Mouse (Mus musculus) forebrain, postnatal 0 days (tissue): Measurements from ENCODE around the gene Gtdc1. TPM values are rescaled to one million over a fixed set of nuclear protein-coding genes. Genes with fewer than 3 reads are reported as not detected.
A peak's percentile ranks its signal among the peaks of the same experiment; 100 is the strongest.
"Not testable (repeated sequence)": the region's sequence is repeated elsewhere in the genome, so short reads cannot be mapped to it uniquely, and the experiment has no call there.

ENCODE experiments used
- ATAC-seq: fragments of 200-750 bp; cut with Nextera tagmentation; 2 replicates; pipeline ENCODE4 v1.8.0; 2017; ENCODE audit warnings: mild to moderate bottlenecking, moderate library complexity
- DNase-seq: peaks from one replicate; pipeline ENCODE4 v3.0.0-alpha.2; 2015
- H3K27ac ChIP-seq: fragments of 300-500 bp; sonication (generic); 2 replicates; pipeline ENCODE4 v1.5.1; 2014; ENCODE audit warnings: low read depth, mild to moderate bottlenecking, antibody characterized with exemption, low read length, moderate library complexity, mixed read lengths
- H3K27me3 ChIP-seq: fragments of 300-500 bp; sonication (generic); 2 replicates; pipeline ENCODE4 v1.6.1; 2014; ENCODE audit warnings: mild to moderate bottlenecking, low read length, mixed read lengths; ENCODE audit not compliant: insufficient read depth
- H3K36me3 ChIP-seq: fragments of 300-500 bp; sonication (generic); 2 replicates; pipeline ENCODE4 v1.6.1; 2014; ENCODE audit warnings: mild to moderate bottlenecking, moderate library complexity; ENCODE audit not compliant: insufficient read depth
- H3K4me1 ChIP-seq: fragments of 300-500 bp; sonication (generic); 2 replicates; pipeline ENCODE4 v1.6.1; 2014; ENCODE audit warnings: antibody characterized with exemption; ENCODE audit not compliant: insufficient read depth
- H3K4me2 ChIP-seq: fragments of 300-500 bp; sonication (generic); 2 replicates; pipeline ENCODE4 v1.6.1; 2014; ENCODE audit warnings: low read depth, mild to moderate bottlenecking, moderate library complexity
- H3K4me3 ChIP-seq: fragments of 300-500 bp; sonication (generic); 2 replicates; pipeline ENCODE4 v1.5.1; 2014; ENCODE audit warnings: low read depth, low read length, mixed read lengths
- H3K9ac ChIP-seq: fragments of 300-500 bp; sonication (generic); 2 replicates; pipeline ENCODE4 v1.6.1; 2014; ENCODE audit warnings: mild to moderate bottlenecking
- H3K9me3 ChIP-seq: fragments of 300-500 bp; sonication (generic); 2 replicates; pipeline ENCODE4 v1.6.1; 2016; ENCODE audit warnings: low read length
- CTCF ChIP-seq: sonication (generic); IDR thresholded peaks from 2 replicates; pipeline ENCODE4 v1.5.1; 2016; ENCODE audit warnings: antibody characterized with exemption, control low read depth, low read depth
- WGBS: fragments of 180-500 bp; shearing (Covaris S2); extraction: QIAGEN DNeasy Blood & Tissue Kit; methylation state at CpG from one replicate; pipeline ENCODE4 v1.1.7; 2014; 5-methylcytosine and 5-hydroxymethylcytosine counted together
- polyA plus RNA-seq: library from polyadenylated mRNA; unstranded; fragments of >200 nt; fragmentation: Nextera tagmentation; extraction: Ambion mirVana; gene quantifications from 2 replicates; pipeline ENCODE4 v1.2.1, GENCODE M21; 2015
- total RNA-seq: library from RNA; depleted of rRNA; stranded (reverse); fragments of >200 nt; gene quantifications from 2 replicates; pipeline ENCODE4 v1.2.3, GENCODE M21; 2014

Gtdc1 gene
- total and polyA plus RNA-seq, 2 experiments from 2014 or later = 30.7 to 77.0 TPM

GRCm38 (mm10) chr2:44622471-44622870 lies 305.0 kb downstream of the Gtdc1 start:
- TF ChIP-seq CTCF = no peak
- no peak for DNase-seq
- WGBS = 82% methylated on average over 3 of the region's 3 CpGs

GRCm38 (mm10) chr2:44599653-44600052 lies 327.8 kb downstream of the Gtdc1 start:
- not testable (repeated sequence) for ATAC-seq, H3K9me3 ChIP-seq, H3K9ac ChIP-seq, H3K36me3 ChIP-seq, H3K27me3 ChIP-seq, H3K4me2 ChIP-seq, H3K4me1 ChIP-seq, DNase-seq, H3K4me3 ChIP-seq, H3K27ac ChIP-seq
- WGBS = 98% methylated on average over 3 of the region's 3 CpGs

More at GRCm38 (mm10) chr2:44622471-44622870, 305.0 kb downstream of the Gtdc1 start:
- no peaks in the 10 kb centered on the region for H3K27me3 ChIP-seq
- H3K9me3 ChIP-seq = no peaks in the 10 kb centered on the region
- no peak overlapping the region for H3K4me3 ChIP-seq
- H3K36me3 ChIP-seq = no peaks in the 10 kb centered on the region
- H3K27ac ChIP-seq = no peak overlapping the region
- ATAC-seq = peak; percentile 58
- H3K9ac ChIP-seq = no peak overlapping the region
- H3K4me2 ChIP-seq = no peak overlapping the region
- no peaks in the 10 kb centered on the region for H3K4me1 ChIP-seq

- DNase-seq (no peak), ATAC-seq (no peak)
- Histone ChIP-seq H3K27ac (no peak overlapping the region), H3K27me3 (no peaks in the 10 kb centered on the region), H3K4me3 (no peak overlapping the region), H3K9ac (no peak overlapping the region), H3K36me3 (no peaks in the 10 kb centered on the region), H3K4me1 (no peaks in the 10 kb centered on the region), H3K9me3 (no peaks in the 10 kb centered on the region), H3K4me2 (no peak overlapping the region)
- no peak for TF ChIP-seq CTCF
- 73% methylated on average over 1 of the region's 1 CpGs for WGBS
Observed at GRCm38 (mm10) chr2:44594276-44594675, 333.2 kb downstream of the Gtdc1 start.

- no peak for TF ChIP-seq CTCF
- H3K27ac ChIP-seq = no peak overlapping the region
- WGBS = 28% methylated on average over 4 of the region's 4 CpGs
- no peaks in the 10 kb centered on the region for H3K36me3 ChIP-seq
- DNase-seq = no peak
- no peak overlapping the region for H3K4me2 ChIP-seq
- H3K4me3 ChIP-seq = no peak overlapping the region
- ATAC-seq = no peak
- H3K4me1 ChIP-seq = no peaks in the 10 kb centered on the region
- no peaks in the 10 kb centered on the region for H3K9me3 ChIP-seq
- H3K27me3 ChIP-seq = no peaks in the 10 kb centered on the region
- H3K9ac ChIP-seq = no peak overlapping the region
Observed at GRCm38 (mm10) chr2:44590881-44591280, 336.6 kb downstream of the Gtdc1 start.

GRCm38 (mm10) chr2:44584061-44584460 lies 343.4 kb downstream of the Gtdc1 start:
- ATAC-seq = no peak
- no peaks in the 10 kb centered on the region for H3K27me3 ChIP-seq
- no peak for DNase-seq
- no peak overlapping the region for H3K9ac ChIP-seq
- no peak overlapping the region for H3K27ac ChIP-seq
- H3K4me2 ChIP-seq = no peak overlapping the region
- no peak for TF ChIP-seq CTCF
- no peaks in the 10 kb centered on the region for H3K4me1 ChIP-seq
- H3K9me3 ChIP-seq = no peaks in the 10 kb centered on the region
- no peaks in the 10 kb centered on the region for H3K36me3 ChIP-seq
- no peak overlapping the region for H3K4me3 ChIP-seq

GRCm38 (mm10) chr2:44583491-44583890 lies 344.0 kb downstream of the Gtdc1 start:
- Histone ChIP-seq H3K9me3 (no peaks in the 10 kb centered on the region), H3K4me2 (no peak overlapping the region), H3K36me3 (no peaks in the 10 kb centered on the region), H3K27me3 (no peaks in the 10 kb centered on the region), H3K4me3 (no peak overlapping the region), H3K4me1 (no peaks in the 10 kb centered on the region), H3K9ac (no peak overlapping the region), H3K27ac (no peak overlapping the region)
- ATAC-seq (no peak), DNase-seq (no peak)
- no peak for TF ChIP-seq CTCF

- H3K9ac ChIP-seq = no peak overlapping the region
- TF ChIP-seq CTCF = no peak
- 47% methylated on average over 3 of the region's 3 CpGs for WGBS
- no peaks in the 10 kb centered on the region for H3K9me3 ChIP-seq
- no peak for DNase-seq
- no peaks in the 10 kb centered on the region for H3K4me1 ChIP-seq
- H3K4me3 ChIP-seq = no peak overlapping the region
- H3K36me3 ChIP-seq = no peaks in the 10 kb centered on the region
- no peak overlapping the region for H3K4me2 ChIP-seq
- H3K27ac ChIP-seq = peak overlapping the region; percentile 42; the same call in 1 of the 2 replicates
- no peaks in the 10 kb centered on the region for H3K27me3 ChIP-seq
- ATAC-seq = no peak
Observed at GRCm38 (mm10) chr2:44571810-44572209, 355.6 kb downstream of the Gtdc1 start.

- H3K27ac ChIP-seq = peak overlapping the region; percentile 42
- DNase-seq (no peak), ATAC-seq (peak; percentile 42; the same call in 1 of the 2 replicates)
- H3K4me3 ChIP-seq = no peak overlapping the region
- H3K9ac ChIP-seq = no peak overlapping the region
- H3K4me2 ChIP-seq = peak overlapping the region; percentile 6
- no peak for TF ChIP-seq CTCF
- H3K36me3 ChIP-seq = no peaks in the 10 kb centered on the region
- no peaks in the 10 kb centered on the region for H3K9me3 ChIP-seq
- H3K4me1 ChIP-seq = no peaks in the 10 kb centered on the region
- 20% methylated on average over 9 of the region's 9 CpGs for WGBS
- no peaks in the 10 kb centered on the region for H3K27me3 ChIP-seq
Observed at GRCm38 (mm10) chr2:44571156-44571555, 356.3 kb downstream of the Gtdc1 start.
